Comparison of ENCODE assay signal across 18 mouse cellular contexts in the genomic region with DNA sequence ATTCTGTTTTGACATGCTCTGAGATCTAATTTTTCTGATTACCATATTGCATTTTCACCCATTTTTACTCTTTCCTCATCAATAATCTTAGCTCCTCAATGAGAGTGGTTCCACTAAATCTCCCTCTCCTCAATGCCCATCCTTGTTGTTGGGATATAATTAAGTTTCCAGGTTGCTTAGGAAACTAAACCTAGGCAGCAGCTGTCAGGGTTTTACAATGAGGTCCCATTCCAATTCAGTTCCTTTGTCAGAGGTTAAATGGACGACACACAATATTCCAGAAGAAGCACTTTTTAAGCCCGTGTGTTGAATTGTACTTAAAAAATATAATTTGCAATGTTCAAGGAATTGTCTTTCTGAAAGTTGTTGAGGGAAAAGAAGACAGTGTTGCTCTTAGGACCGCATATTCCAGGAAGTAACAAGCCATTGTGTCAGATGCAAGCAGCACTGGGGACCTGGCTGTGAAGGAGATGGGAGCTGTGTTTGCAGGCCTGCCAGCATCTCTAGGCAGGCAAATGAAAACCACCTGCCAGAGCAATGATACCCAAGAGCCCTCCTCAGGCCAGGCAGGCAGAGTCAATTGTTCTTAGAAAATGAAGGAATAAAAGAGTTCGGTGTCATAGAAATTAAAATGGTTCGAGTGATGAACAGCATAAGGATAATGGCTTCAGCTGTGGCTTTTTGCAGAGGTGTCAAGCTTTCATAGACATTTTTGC.
DNase-seq lines count a peak whose midpoint lies in the region; ATAC-seq and TF ChIP-seq lines count a peak whose summit lies in the region.
"Had no signal": no experiment of that assay in that cellular context is flagged by ENCODE, and none has a peak within 500 bp of the region (broad histone marks: within the 10 kb centered on the region; RNA-seq: fewer than 3 reads in every experiment).

No protein-coding gene starts in this region.

- no peak overlapping the region for H3K4me2 ChIP-seq in embryonic facial prominence, embryonic 11.5 days (ENCODE audit: low read depth, low read length)
- H3K4me2 ChIP-seq in midbrain, embryonic 12.5 days (replicated peaks): no peak overlapping the region
- H3K4me2 ChIP-seq: embryonic facial prominence, embryonic 13.5 days; heart, embryonic 13.5 days; hindbrain, embryonic 15.5 days; limb, embryonic 15.5 days had no signal

- H3K27ac ChIP-seq in embryonic facial prominence, embryonic 11.5 days (replicated peaks; ENCODE audit: low read depth, low read length): no peak overlapping the region
- peak overlapping the region; percentile 58 for H3K27ac ChIP-seq in midbrain, embryonic 12.5 days (replicated peaks)
- H3K27ac ChIP-seq in left cerebral cortex, adult 2 months: no peak overlapping the region
- H3K27ac ChIP-seq: embryonic facial prominence, embryonic 13.5 days; heart, embryonic 13.5 days; hindbrain, embryonic 15.5 days; limb, embryonic 15.5 days had no signal

- H3K36me3 ChIP-seq in embryonic facial prominence, embryonic 11.5 days (replicated peaks; ENCODE audit: control insufficient read depth, insufficient read depth, low read depth, low read length): no peaks in the 10 kb centered on the region
- H3K36me3 ChIP-seq in midbrain, embryonic 12.5 days: no peaks in the 10 kb centered on the region
- H3K36me3 ChIP-seq: embryonic facial prominence, embryonic 13.5 days; G1E; heart, embryonic 13.5 days; hindbrain, embryonic 15.5 days; limb, embryonic 15.5 days had no signal

- TF ChIP-seq CTCF in left cerebral cortex, adult 2 months (IDR thresholded peaks at IDR 0.05): no peak

- no peaks in the 10 kb centered on the region for H3K9me3 ChIP-seq in embryonic facial prominence, embryonic 11.5 days (replicated peaks; ENCODE audit: control insufficient read depth, low read length)
- H3K9me3 ChIP-seq in midbrain, embryonic 12.5 days: no peaks in the 10 kb centered on the region
- H3K9me3 ChIP-seq: embryonic facial prominence, embryonic 13.5 days; G1E; heart, embryonic 13.5 days; hindbrain, embryonic 15.5 days; limb, embryonic 15.5 days had no signal

- H3K9ac ChIP-seq in embryonic facial prominence, embryonic 11.5 days (replicated peaks; ENCODE audit: low read length): no peak overlapping the region
- no peak overlapping the region for H3K9ac ChIP-seq in midbrain, embryonic 12.5 days (replicated peaks)
- H3K9ac ChIP-seq: embryonic facial prominence, embryonic 13.5 days; heart, embryonic 13.5 days; hindbrain, embryonic 15.5 days; limb, embryonic 15.5 days had no signal

- intact Hi-C loops in gastrocnemius, postnatal 36 days (cut with DNase I): no loop called here
- intact Hi-C loops in left cerebral cortex, adult 2 months (cut with DNase I): no loop called here

- ATAC-seq in embryonic facial prominence, embryonic 11.5 days (replicated peaks; ENCODE audit: insufficient number of reproducible peaks, low FRiP score, low TSS enrichment, low read depth): no peak
- ATAC-seq in midbrain, embryonic 12.5 days (ENCODE audit: low FRiP score, low read depth): peak; percentile 91
- no peak for ATAC-seq in cerebellum, adult (ENCODE audit: insufficient number of reproducible peaks, low FRiP score, low TSS enrichment)

- no peak overlapping the region for H3K4me3 ChIP-seq in embryonic facial prominence, embryonic 11.5 days (ENCODE audit: low read depth, low read length)
- no peak overlapping the region for H3K4me3 ChIP-seq in midbrain, embryonic 12.5 days
- no peak overlapping the region for H3K4me3 ChIP-seq in left cerebral cortex, adult 2 months
- H3K4me3 ChIP-seq: embryonic facial prominence, embryonic 13.5 days; heart, embryonic 13.5 days; hindbrain, embryonic 15.5 days; limb, embryonic 15.5 days had no signal

- DNase-seq in gastrocnemius, postnatal 10 days: peak; percentile 3
- DNase-seq in gastrocnemius, postnatal 36 days: no peak
- DNase-seq in embryo, embryonic 10.5 days (ENCODE audit: low spot score): peak; percentile 40
- DNase-seq in embryonic facial prominence, embryonic 11.5 days (ENCODE audit: low spot score): peak; percentile 54
- no peak for DNase-seq in left cerebral cortex, adult 2 months (ENCODE audit: extremely low spot score in 1 of 2, low spot score in 2 of 2)
- DNase-seq: cerebellum, adult 2 months; kidney, adult 9 months; lung, adult 18-20 months; lung, postnatal 4 days; right cerebral cortex, adult 18-20 months; thymus, adult 2 months had no signal

- WGBS in embryonic facial prominence, embryonic 11.5 days: 62% methylated on average over 5 of the region's 5 CpGs
- WGBS in midbrain, embryonic 12.5 days: 23% methylated on average over 5 of the region's 5 CpGs

- no peaks in the 10 kb centered on the region for H3K4me1 ChIP-seq in embryonic facial prominence, embryonic 11.5 days (ENCODE audit: control insufficient read depth, insufficient read depth, low read length)
- H3K4me1 ChIP-seq in midbrain, embryonic 12.5 days: peaks cover 10% of the 10 kb centered on the region
- H3K4me1 ChIP-seq: embryonic facial prominence, embryonic 13.5 days; heart, embryonic 13.5 days; limb, embryonic 15.5 days had no signal

- H3K27me3 ChIP-seq in embryonic facial prominence, embryonic 11.5 days (ENCODE audit: control insufficient read depth, insufficient read depth, low read length): no peaks in the 10 kb centered on the region
- no peaks in the 10 kb centered on the region for H3K27me3 ChIP-seq in midbrain, embryonic 12.5 days
- H3K27me3 ChIP-seq: embryonic facial prominence, embryonic 13.5 days; heart, embryonic 13.5 days; hindbrain, embryonic 15.5 days; limb, embryonic 15.5 days had no signal

Comparison
In these comparisons a context has a peak if more than half of its experiments do, and no peak if none do; other contexts are left out.
1. DNase-seq: peak in gastrocnemius, postnatal 10 days (single experiment), embryo, embryonic 10.5 days (single experiment) and embryonic facial prominence, embryonic 11.5 days (single experiment); none in gastrocnemius, postnatal 36 days (0 of 2) and left cerebral cortex, adult 2 months (0 of 2).